Mouse (Mus musculus) thymus, adult 18-20 months (tissue): ENCODE data around the gene Ercc8.
A peak's percentile ranks its signal among the peaks of the same experiment; 100 is the strongest.

Experiments
- DNase-seq, 2 experiments: peaks; one replicate each; pipeline ENCODE4 v3.0.0; 2022; ENCODE audit warnings: mixed read lengths in 2 of 2

Gene Ercc8

DNA sequence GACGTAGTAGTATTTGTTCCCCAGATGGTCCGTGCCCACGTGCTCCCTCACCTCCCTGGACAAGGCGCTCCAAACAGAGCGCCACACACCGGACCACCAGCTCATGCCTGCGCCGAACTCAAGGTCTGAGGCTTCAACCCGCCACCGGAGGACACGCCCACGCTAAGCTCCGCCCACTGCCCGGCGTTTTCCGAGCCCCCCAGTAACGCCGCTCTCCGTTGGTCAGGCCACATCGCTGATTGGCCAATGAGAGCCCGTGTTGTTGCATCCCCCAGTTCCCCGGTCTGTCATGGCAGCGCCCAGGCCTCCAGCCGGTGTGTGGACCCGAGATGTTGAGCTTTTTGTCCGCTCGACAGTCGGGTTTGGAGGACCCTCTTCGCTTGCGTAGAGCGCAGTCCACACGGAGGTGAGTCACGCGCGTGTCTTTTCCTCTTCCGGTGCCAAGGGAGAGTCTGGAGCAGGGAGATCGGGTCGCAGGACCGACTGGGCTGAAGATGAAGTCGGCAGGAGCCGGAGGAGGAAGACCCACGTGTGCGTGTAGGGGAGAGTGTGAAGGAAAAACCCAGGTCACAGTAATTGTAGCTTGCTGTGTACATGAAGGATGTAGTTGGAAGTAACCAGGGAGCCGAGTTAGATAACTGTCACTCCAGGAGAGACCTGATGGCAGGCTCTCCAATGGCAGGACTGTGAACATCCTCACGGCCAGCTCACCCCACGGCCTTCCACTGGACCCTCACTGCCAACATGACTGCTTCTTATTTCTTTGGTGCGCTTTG, at the start of gene Ercc8, which contains the start of gene Ndufaf2:
Gene Ercc8, plus strand, starts transcription at position 267 of the 776 bp plus-strand sequence.
Gene Ndufaf2, minus strand, starts transcription at position 159 of the 776 bp plus-strand sequence.
- DNase-seq: peak; percentile 80 to 86

- no peak for DNase-seq
Observed at GRCm38 (mm10) chr13:108110929-108111328, 47.6 kb upstream of the Ercc8 start.

DNA sequence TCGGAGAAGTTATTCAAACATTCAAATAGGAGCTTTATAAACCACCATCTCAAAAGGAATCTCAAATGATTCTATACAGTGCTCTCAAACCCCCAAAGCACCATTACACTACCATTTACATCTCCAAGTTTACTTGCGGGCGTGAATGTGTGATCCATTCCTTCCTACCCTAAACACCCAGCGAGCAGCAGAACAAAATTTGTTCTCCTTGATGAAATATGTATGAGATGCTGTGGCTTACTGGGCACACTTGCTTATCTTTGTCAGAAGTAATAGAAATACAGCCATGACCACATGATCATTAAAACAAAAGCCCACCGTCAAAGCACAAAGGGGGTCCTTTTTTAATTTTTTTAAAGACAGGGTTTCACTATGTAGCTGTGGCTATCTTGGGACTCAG, 45.0 kb upstream of the Ercc8 start:
- no peak for DNase-seq

GRCm38 (mm10) chr13:108114257-108114656, 44.3 kb upstream of the Ercc8 start:
- DNase-seq: no peak

GRCm38 (mm10) chr13:108117654-108118053, 40.9 kb upstream of the Ercc8 start:
- DNase-seq: no peak

GRCm38 (mm10) chr13:108118188-108118587, 40.3 kb upstream of the Ercc8 start:
- no peak for DNase-seq

DNA sequence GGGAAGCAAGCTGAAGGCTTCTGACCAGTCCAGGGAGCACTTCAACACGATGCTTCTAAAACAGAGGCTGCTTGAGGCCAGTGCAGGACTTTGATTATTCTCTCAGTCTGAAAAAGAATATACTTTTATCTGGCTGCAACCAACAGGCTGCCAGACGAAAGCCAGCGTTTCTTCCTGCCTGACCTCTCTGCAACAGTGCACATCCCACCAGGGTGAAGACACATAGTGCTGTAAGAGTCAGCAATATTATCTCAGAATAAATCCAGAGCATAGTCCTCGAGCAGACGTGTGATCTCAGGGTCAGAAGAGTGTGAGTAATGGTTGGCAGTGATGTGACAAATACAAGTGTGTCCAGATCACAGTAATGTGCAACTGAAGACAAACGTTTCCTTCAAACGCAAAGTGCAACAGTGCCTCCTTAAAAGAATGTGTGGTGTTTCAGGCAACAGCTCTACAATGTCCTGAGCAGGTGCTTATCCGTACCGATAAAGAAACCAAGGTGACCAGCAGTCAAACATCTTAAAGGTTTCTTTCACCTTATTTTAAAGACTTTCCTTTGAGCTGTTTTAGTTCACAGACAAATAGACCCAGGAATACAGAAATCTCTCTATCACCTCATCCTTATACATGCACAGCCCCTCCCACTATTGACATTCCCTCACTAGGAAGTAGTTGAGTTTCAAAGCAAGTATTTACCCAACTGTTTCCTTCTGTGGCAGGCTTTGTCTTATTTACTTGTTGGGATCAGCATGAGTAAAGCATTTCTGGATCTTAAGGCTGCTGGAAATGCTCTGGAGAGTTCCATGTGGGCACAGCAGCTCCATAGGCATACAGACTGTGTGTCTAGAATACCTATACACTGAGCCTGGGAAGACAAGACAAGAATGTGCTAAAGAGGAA, 38.9 kb upstream of the Ercc8 start:
- DNase-seq: no peak

DNA sequence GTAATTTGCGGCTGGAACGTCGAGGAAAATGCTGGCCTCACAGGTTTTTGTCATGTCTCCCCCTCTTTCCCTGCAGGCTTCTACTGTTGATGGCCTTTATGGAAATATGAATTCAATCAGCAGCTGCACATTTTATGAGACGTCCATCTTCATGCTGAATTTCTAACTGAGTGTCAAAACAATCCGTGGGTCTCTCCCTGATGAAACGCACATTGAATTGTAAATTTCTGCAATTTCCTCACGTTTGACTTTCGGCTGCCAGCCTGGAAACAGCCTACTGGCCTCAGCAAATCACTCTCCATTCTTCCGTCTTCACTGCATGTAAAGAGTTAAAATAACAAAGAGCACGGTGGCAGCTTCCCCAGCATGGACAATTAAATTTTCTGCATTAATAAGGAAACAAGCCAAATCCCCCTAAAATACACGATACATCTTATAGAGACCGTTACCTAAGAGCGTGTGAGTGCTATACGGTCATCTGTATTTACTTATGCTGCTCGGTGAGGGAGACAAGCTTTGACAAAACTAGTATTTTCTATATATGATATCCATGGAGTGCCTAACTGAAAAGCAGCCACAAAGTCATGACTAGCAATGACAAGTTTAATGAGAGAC, 35.3 kb upstream of the Ercc8 start:
- no peak for DNase-seq

- DNase-seq: no peak
Observed at GRCm38 (mm10) chr13:108124096-108124495, 34.4 kb upstream of the Ercc8 start.

DNA sequence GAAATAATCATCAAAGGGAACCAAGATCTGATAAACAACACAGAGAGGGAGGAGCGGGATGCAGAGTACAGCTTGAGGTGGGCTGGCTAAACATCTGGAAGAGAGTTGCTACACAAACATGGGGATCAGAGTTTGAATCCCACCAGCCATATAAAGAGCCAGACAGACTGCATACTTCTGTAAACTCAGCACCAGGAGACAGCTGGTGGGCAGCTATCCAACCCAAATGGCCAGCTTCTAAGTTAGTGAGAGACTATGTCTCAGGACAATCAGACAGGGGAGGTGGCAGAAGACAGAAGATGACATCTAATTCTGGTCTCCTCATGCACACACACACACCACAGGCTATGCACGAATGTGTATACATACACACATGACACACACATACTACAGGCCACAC, 32.3 kb upstream of the Ercc8 start:
- DNase-seq: no peak

DNA sequence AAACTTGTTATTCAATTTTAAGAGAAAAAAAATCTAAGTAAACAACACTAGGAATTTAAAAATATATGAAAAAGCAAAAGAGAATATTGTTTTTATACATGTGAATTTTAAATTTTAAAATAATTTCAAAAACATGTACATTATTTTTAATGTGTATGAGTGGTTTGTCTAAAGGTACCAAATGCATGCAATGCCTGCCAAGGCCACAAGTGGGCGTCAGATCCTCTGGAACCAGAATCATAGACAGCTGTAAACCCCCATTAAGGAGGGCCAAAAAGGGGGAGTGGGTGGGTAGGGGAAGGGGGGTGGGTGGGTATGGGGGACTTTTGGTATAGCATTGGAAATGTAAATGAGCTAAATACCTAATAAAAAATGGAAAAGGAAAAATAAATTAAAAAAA, 31.4 kb upstream of the Ercc8 start:
- DNase-seq: peak in 1 of 2 experiments; percentile 7

DNA sequence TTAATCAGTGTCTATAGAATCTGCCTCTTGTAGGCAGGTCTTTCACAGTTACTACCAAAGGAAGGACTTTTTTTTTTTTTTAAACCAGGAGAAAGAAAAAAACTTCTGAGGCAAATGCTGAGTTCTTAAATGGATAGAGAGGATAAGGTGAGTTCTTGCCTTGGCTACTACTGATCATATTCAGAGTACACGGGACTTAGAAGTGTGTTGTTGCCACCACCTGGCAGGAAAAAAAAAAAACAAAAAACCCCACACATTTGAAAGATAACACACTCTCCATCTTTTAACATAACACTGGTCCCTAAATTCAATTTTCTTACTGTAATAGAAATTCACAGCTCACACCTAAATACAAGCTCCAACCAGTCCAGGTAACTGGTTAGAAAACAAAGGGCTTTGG, 30.6 kb upstream of the Ercc8 start:
- DNase-seq: no peak

- DNase-seq: no peak
Observed at GRCm38 (mm10) chr13:108129070-108129469, 29.5 kb upstream of the Ercc8 start.

DNA sequence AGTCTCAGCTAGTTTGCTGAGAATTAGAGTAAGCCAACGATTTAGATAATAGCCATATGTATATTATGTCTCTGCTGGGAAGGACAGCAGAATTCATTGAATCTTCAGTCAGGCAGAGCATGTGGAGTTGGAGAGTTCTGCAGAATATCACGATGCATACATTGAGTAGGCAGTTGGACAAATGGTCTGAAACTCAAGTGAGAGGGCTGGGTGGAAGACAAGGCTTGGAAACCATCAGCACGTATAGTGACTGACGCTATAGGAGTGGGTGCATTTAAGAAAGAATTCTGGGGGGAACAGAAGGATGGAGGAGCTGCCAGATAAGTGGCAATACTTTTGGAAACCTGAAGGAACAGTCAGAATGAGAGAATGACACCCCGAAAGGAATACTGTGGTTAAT, 27.8 kb upstream of the Ercc8 start:
- no peak for DNase-seq

DNA sequence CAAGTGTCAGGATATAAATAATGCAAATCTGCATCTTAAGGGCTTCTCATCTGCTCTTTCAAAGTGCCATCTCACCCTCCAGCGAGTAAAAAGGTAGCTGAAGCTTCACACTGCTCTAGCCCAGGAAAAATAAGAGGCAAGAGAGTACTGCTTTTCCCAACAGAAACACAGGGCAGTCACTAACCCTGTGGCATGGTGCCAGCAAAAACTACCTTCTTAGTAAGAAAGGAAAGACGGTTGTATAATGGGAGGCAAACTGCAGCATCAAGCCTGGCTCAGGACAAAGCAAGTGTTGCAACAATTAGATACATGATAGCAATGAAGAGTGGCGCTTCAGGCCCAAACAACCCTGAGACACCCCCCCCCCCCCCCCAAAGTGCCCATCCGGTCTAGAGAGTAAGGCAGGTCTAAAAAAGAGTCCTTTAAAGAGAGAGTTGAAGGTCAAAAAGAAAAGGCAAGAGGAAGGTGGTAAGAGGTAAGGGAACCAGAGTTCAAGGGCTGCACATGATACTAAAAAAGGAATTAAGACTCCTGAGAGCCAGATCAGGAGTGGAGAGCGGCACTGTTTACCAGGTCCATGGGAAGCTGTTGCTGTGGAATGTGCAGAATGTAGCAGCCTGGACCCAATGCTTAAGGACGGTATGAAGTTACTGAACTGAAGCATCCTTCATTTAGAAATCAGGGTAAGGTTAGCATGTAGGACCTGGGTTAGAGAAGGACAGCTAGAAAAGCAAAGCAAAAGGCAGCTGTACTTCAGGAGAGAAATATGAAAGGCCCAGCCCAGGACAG, 26.3 kb upstream of the Ercc8 start:
- DNase-seq: no peak

- DNase-seq: no peak
Observed at GRCm38 (mm10) chr13:108135617-108136016, 22.9 kb upstream of the Ercc8 start.

GRCm38 (mm10) chr13:108138403-108138977, 20.0 kb upstream of the Ercc8 start:
- no peak for DNase-seq

DNA sequence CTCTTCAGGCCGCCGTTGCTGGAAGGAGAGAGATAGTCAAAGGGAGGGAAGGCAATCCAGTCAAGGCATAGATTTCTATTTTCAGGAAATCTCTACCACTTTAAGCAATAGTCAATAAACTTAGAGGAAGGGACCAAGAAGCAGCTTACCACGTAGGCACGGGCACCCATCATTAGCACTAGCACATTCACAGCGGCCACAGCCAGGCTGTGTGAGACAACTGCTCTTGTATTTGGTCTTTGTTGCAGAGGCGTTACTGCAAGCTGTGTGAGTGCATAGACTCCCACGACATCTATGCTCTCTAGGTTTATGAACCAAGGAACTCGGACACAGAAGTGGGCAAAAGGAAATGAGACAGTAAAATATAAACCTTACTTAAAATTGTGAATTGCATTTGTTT, 14.4 kb upstream of the Ercc8 start:
- no peak for DNase-seq

- no peak for DNase-seq
Observed at GRCm38 (mm10) chr13:108151782-108152181, 6.7 kb upstream of the Ercc8 start.

DNA sequence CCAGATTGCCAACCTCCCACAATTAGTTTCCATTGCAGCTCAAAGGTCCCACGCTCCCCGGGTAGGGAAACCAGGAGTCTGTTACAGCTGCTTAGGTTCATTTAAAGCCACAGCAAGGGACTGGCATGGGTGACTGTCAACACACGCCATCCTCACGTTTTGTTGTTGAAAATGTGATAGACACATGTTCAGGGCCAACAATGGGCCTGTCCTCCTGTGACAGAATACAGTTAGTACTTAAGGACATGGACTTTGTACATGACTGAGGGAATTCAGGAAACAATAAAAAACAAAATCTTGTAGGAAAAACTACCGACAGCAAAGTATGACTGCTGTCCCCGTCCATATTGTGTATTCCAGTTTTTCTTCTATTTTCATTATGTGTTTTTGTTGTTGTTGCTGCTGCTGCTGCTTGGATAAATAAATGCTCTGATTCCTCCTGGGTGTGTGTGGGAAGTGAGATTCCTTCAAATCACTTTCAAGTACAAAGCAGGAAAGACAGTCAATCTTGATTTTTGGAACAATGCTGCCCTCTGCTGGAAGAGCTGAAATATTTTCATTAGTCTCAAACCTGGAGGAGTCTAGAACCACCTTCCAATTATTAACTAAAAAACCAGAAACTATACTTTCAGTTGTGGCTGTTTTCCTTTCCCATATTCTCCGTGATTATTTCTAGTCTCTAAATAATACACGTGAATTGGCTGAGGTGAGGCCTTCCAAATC, 5.7 kb upstream of the Ercc8 start:
- no peak for DNase-seq

DNA sequence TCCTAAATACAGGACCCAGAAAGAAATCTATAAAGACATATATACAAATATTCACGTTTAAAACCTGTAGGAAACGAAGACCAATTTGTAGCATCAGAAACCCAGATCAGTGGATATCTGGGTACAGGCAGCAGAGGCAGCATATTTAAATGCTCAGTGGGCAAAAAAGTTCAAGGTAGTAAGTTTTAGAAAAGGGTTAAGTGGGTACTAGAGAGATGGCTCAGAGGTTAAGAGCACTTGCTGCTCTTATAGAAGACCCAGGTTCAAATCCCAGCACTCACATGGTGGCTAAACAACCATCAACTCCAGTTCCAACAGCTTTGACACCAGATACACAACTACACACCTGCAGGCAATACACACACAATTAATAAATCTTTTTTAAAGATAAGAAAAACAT, 1.4 kb upstream of the Ercc8 start:
- no peak for DNase-seq
